Mouse (Mus musculus) thymus, postnatal 25 days (tissue): ENCODE data around the gene Tnip3.

Experiments
- DNase-seq: peaks from one replicate; pipeline ENCODE4 v3.0.0; 2022

Gene Tnip3

DNA sequence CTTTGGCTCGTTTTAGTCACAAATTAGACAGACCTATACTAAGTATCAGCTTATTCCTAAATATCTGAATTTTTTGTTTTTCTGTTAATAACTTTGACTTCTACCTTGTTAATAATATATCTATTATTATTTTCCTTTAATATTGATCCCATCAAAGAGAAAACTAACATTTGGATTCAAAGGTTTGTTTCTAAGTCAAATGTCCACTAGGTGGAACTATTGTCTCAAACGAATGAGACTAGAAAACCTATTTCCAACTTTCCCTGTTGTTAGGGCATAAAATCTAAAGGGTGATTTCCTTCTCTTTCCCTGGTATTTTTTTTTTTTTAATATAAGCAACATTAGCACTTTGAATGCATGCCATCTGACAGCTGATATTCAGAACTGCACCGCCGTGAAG lies 126.3 kb downstream of the Tnip3 start:
- DNase-seq, result no peak

- no peak for DNase-seq
These were observed 136.2 kb downstream of the Tnip3 start for GRCm38 (mm10) chr6:65661272-65661671.

GRCm38 (mm10) chr6:65662050-65662449 lies 136.9 kb downstream of the Tnip3 start:
- peak; percentile 42 for DNase-seq

GRCm38 (mm10) chr6:65663990-65664389 lies 138.9 kb downstream of the Tnip3 start:
- DNase-seq, result no peak

DNA sequence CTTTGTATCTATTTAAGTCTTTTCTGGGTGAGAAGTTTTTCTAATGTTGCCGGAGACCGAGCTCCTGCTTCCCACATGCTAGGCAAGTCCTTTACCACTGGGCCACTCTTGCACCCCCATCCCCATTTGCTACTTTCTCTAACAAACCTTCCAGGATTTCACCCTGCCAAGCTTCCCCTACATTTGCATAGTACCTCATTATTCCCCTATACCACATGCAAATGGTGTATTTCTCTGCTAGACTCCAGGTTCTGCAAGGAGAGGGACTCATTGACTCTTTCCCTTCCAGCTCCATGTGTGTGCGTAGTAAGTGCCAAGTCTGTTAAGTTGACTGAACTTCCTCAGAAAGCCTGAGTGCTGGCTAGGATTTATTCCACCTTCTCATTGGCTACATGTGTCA lies 141.2 kb downstream of the Tnip3 start:
- no peak for DNase-seq

DNA sequence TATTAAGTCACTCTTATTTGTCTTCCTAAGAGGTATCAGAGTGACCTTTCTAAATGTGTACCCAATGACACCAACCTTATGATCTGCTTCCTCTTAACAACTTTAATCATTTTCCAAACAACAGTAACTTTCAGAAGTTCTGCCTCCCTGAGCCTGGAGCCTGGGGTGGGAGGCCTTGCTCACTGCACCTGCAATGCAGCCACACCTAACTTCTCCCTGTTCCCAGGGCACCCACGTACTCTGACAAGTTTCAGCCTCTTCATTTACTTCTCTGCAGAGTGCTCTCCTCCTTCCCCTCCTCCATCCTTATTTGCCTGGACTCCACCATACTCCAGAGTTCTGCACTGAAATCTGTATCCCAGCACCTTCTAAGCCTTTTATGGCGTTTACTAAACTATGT lies 144.9 kb downstream of the Tnip3 start:
- DNase-seq, result no peak

DNA sequence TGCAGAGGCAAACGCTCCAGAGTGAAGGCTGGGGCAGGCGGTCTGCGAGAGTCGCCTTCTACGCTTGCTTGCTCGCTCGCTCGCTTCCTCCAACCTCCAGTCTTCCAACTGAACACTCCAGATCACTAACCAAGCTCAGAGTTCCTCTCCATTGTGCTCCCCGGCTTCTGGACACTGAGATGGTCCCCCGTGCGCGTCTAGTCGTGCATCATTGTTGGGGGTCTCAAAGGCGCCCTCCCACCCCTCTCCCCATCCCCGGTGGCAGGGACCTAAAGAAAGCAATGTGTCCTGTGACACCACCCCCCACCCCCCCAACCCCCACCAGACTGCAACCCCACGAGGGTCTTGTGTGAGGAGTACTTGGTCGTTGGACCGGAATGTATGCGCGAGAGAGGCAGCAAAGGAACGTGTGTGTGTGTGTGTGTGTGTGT lies 145.9 kb downstream of the Tnip3 start:
- DNase-seq, result no peak

DNA sequence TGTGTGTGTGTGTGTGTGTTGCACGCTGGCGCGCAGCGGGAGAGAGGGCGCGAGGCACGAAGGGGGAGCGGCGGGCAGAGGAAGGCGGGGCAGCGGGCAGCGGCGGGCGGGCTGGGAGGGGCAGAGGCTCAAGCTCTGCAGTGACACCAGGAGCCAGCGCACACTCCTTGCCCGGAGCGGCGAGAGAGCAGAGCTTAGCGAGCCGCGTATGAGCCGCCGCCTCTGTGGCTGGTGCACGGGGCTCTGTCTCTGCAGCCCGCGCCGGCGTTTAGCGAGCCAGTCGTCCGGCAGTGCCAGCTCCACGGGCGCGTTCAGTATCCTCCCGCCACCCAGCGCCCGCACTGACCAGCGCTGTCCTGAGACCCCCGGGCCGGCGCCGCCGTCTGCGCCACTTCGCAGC lies 146.3 kb downstream of the Tnip3 start, which contains the start of gene Ndnf:
Ndnf (plus strand) TSS at position 140 of the 400 bp plus-strand sequence.
- peak; percentile 44 for DNase-seq

GRCm38 (mm10) chr6:65672131-65673031 lies 147.3 kb downstream of the Tnip3 start:
- peak; percentile 8 for DNase-seq
